Mouse (Mus musculus): ENCODE data around the gene Zfp992. TPM values are rescaled to one million over a fixed set of nuclear protein-coding genes. Genes with fewer than 3 reads are reported as not detected.
A peak's percentile ranks its signal among the peaks of the same experiment; 100 is the strongest.
"Not testable (repeated sequence)": the region's sequence is repeated elsewhere in the genome, so short reads cannot be mapped to it uniquely, and the experiment has no call there.

Zfp992 gene
- 2.5 and 4.0 TPM in 2 replicates for polyA plus RNA-seq (2016; fragmentation: Nextera tagmentation; extraction: Ambion mirVana)

GRCm38 (mm10) chr4:146448950-146449349, at the start of gene Zfp992:
TSS of gene Zfp992 (plus strand) at chr4:146449023.
- not testable (repeated sequence) for DNase-seq (ENCODE audit: low spot score); H3K4me3 ChIP-seq; H3K4me1 ChIP-seq (replicated peaks); H3K27ac ChIP-seq; H3K27me3 ChIP-seq (ENCODE audit: insufficient read depth, poor library complexity, severe bottlenecking)
- Histone ChIP-seq H3K9me3 (peaks cover 62% of the 10 kb centered on the region), H3K36me3 (peaks cover 15% of the 10 kb centered on the region)
- 90% methylated on average over 2 of the region's 2 CpGs for WGBS

GRCm38 (mm10) chr4:146429467-146429866, 19.4 kb upstream of the Zfp992 start:
- H3K27me3 ChIP-seq (ENCODE audit: insufficient read depth, poor library complexity, severe bottlenecking); H3K4me3 ChIP-seq; DNase-seq (ENCODE audit: low spot score); H3K27ac ChIP-seq; H3K4me1 ChIP-seq (replicated peaks): not testable (repeated sequence)
- H3K9me3 ChIP-seq: peaks cover 37% of the 10 kb centered on the region
- H3K36me3 ChIP-seq: peaks cover 22% of the 10 kb centered on the region
- 0% methylated on average over 1 of the region's 1 CpGs for WGBS

GRCm38 (mm10) chr4:146430876-146431275, 17.9 kb upstream of the Zfp992 start:
- peaks cover 37% of the 10 kb centered on the region for H3K9me3 ChIP-seq
- not testable (repeated sequence) for H3K27ac ChIP-seq; H3K4me3 ChIP-seq; DNase-seq (ENCODE audit: low spot score); H3K4me1 ChIP-seq (replicated peaks); H3K27me3 ChIP-seq (ENCODE audit: insufficient read depth, poor library complexity, severe bottlenecking)
- WGBS: 73% methylated on average over 2 of the region's 2 CpGs
- H3K36me3 ChIP-seq: peaks cover 19% of the 10 kb centered on the region

DNA sequence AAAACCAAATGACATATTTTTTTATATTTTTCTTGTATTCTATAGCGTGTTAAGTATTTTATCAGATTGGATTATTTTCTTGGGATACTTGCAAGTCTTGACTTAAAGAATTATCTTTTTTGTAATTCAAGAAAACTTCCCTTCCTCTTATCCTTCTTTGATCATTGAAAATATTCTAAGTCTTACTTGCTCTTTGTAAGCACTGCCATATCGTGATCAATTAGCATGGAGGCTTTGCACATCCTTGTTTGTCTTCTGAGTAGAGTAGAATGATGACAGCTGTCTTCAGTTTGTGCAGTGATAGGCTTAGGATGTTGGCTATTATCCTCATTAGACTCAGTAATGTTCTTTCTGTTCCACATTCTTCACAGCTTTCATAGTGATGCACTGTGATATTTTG, 13.3 kb upstream of the Zfp992 start:
- H3K4me1 ChIP-seq (replicated peaks): not testable (repeated sequence)
- WGBS: 91% methylated on average over 2 of the region's 2 CpGs

DNA sequence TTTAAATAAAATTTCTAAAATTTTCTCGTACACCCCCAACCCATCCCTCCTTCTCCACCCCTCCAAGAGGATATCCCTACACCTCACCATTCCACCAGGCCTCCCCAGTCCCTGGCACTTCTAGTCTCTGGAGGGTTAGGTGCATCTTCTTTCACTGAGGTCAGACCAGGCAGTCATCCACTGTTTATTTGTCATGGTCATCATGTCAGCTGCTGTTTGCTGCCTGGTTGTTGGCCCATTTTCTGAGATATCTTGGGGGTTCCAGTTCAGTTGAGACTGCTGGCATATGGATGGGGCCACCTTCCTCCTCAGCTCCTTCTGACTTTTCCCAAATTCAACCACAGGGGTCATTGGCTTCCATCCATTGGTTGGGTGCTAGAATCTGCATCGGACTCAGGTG, 11.6 kb upstream of the Zfp992 start:
- H3K36me3 ChIP-seq; H3K4me3 ChIP-seq; H3K4me1 ChIP-seq (replicated peaks); H3K27me3 ChIP-seq (ENCODE audit: insufficient read depth, poor library complexity, severe bottlenecking); H3K27ac ChIP-seq; DNase-seq (ENCODE audit: low spot score): not testable (repeated sequence)
- peaks cover 27% of the 10 kb centered on the region for H3K9me3 ChIP-seq
- 91% methylated on average over 1 of the region's 2 CpGs for WGBS

More for the DNA sequence above, 13.3 kb upstream of the Zfp992 start:
- DNase-seq (ENCODE audit: low spot score); H3K4me3 ChIP-seq; H3K27ac ChIP-seq; H3K27me3 ChIP-seq (ENCODE audit: insufficient read depth, poor library complexity, severe bottlenecking): not testable (repeated sequence)
- Histone ChIP-seq H3K9me3 (peaks cover 27% of the 10 kb centered on the region), H3K36me3 (peaks cover 11% of the 10 kb centered on the region; the same call in 1 of the 2 replicates)

GRCm38 (mm10) chr4:146444345-146444744, 4.5 kb upstream of the Zfp992 start:
- H3K4me3 ChIP-seq; H3K27ac ChIP-seq; DNase-seq (ENCODE audit: low spot score); H3K4me1 ChIP-seq (replicated peaks); H3K27me3 ChIP-seq (ENCODE audit: insufficient read depth, poor library complexity, severe bottlenecking): not testable (repeated sequence)
- Histone ChIP-seq H3K9me3 (peaks cover 50% of the 10 kb centered on the region), H3K36me3 (peaks cover 15% of the 10 kb centered on the region)

GRCm38 (mm10) chr4:146445121-146445520, 3.7 kb upstream of the Zfp992 start:
- H3K27ac ChIP-seq; H3K4me3 ChIP-seq; H3K27me3 ChIP-seq (ENCODE audit: insufficient read depth, poor library complexity, severe bottlenecking); H3K4me1 ChIP-seq (replicated peaks); DNase-seq (ENCODE audit: low spot score): not testable (repeated sequence)
- peaks cover 55% of the 10 kb centered on the region for H3K9me3 ChIP-seq
- peaks cover 15% of the 10 kb centered on the region for H3K36me3 ChIP-seq

DNA sequence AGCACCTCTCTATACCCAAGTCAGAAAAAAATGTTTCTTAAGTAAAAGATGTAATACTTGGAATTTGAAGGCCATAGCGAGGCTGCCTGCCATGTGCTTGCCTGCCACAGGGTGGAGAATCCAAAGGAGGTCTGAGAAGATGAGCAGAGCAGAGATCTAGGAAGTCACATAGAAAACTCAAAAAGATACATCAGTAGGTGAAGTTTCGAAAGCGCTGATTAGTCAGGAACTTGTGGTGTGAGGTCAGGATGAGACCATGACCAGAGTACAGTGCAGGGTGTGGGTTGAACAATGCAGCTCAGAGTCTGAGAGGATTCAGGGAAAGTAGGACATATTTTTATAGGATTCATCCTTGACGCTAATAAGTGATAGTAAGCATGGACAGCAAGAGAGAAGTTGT, 2.7 kb upstream of the Zfp992 start:
- Histone ChIP-seq H3K9me3 (peaks cover 57% of the 10 kb centered on the region), H3K36me3 (peaks cover 15% of the 10 kb centered on the region)
- H3K4me3 ChIP-seq; DNase-seq (ENCODE audit: low spot score); H3K4me1 ChIP-seq (replicated peaks); H3K27ac ChIP-seq; H3K27me3 ChIP-seq (ENCODE audit: insufficient read depth, poor library complexity, severe bottlenecking): not testable (repeated sequence)
- 82% methylated on average over 4 of the region's 4 CpGs for WGBS

GRCm38 (mm10) chr4:146447016-146447415, 1.8 kb upstream of the Zfp992 start:
- not testable (repeated sequence) for H3K4me3 ChIP-seq; DNase-seq (ENCODE audit: low spot score); H3K4me1 ChIP-seq (replicated peaks); H3K27me3 ChIP-seq (ENCODE audit: insufficient read depth, poor library complexity, severe bottlenecking); H3K27ac ChIP-seq
- peaks cover 54% of the 10 kb centered on the region for H3K9me3 ChIP-seq
- 92% methylated on average over 2 of the region's 2 CpGs for WGBS
- peaks cover 15% of the 10 kb centered on the region for H3K36me3 ChIP-seq

DNA sequence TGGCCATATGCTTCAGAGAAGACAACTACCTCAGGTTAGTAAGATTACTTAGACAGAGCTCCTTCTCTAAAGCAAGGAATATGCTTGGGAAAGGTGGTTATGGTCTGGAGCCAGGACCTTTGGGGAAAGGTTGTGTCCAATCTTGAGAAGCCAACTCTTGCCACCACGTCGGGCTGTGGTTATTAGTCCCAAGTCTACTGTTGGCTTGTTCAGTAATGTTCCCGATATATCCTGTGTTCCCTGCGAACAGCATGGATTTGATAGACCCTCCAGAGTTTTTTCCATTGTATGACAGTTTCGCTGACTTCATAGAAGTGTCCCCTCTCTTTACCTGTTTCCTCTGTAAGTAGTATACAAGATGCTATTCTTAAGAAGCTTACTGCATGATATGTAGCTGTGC, 888 bp downstream of the Zfp992 start:
- not testable (repeated sequence) for H3K4me3 ChIP-seq; H3K27ac ChIP-seq; H3K4me1 ChIP-seq (replicated peaks); DNase-seq (ENCODE audit: low spot score); H3K27me3 ChIP-seq (ENCODE audit: insufficient read depth, poor library complexity, severe bottlenecking)
- Histone ChIP-seq H3K9me3 (peaks cover 62% of the 10 kb centered on the region), H3K36me3 (peaks cover 19% of the 10 kb centered on the region)
- WGBS: 86% methylated on average over 5 of the region's 5 CpGs

DNA sequence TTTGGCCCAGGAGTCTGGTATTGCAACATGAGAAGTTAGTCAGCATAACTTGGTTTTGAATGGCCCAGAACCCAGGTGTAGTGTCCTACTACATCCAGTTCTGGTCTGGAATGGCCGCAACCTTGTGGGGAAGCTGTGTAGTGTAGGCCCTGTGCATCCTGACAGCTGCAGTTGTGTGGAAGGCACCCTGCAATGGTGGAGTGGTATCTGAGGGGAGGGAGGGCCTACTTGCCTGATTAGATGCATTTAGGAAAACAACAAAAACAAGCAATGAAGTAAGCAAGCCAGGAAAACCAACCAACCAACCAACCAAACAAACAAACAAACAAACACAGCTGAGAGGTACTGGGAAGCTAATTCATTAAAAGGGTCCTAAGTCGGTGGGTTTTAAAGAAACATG, 3.8 kb downstream of the Zfp992 start:
- 89% methylated on average over 2 of the region's 2 CpGs for WGBS
- peaks cover 29% of the 10 kb centered on the region; the same call in 1 of the 2 replicates for H3K36me3 ChIP-seq
- DNase-seq (ENCODE audit: low spot score): not testable (repeated sequence)

GRCm38 (mm10) chr4:146454170-146454569, 5.3 kb downstream of the Zfp992 start:
- not testable (repeated sequence) for H3K27me3 ChIP-seq (ENCODE audit: insufficient read depth, poor library complexity, severe bottlenecking); H3K4me3 ChIP-seq; H3K27ac ChIP-seq; DNase-seq (ENCODE audit: low spot score); H3K4me1 ChIP-seq (replicated peaks)
- peaks cover 72% of the 10 kb centered on the region for H3K9me3 ChIP-seq
- WGBS: 79% methylated on average over 1 of the region's 1 CpGs
- peaks cover 24% of the 10 kb centered on the region; the same call in 1 of the 2 replicates for H3K36me3 ChIP-seq

More for the DNA sequence above, 3.8 kb downstream of the Zfp992 start:
- H3K4me3 ChIP-seq; H3K27me3 ChIP-seq (ENCODE audit: insufficient read depth, poor library complexity, severe bottlenecking); H3K27ac ChIP-seq; H3K4me1 ChIP-seq (replicated peaks): not testable (repeated sequence)
- peaks cover 71% of the 10 kb centered on the region for H3K9me3 ChIP-seq

- Histone ChIP-seq H3K36me3 (peaks cover 22% of the 10 kb centered on the region), H3K4me1 (replicated peaks) (no peaks in the 10 kb centered on the region), H3K27me3 (ENCODE audit: insufficient read depth, poor library complexity, severe bottlenecking) (no peaks in the 10 kb centered on the region), H3K27ac (no peak overlapping the region), H3K9me3 (peaks cover 73% of the 10 kb centered on the region), H3K4me3 (no peak overlapping the region)
- WGBS: 55% methylated on average over 2 of the region's 2 CpGs
- no peak for DNase-seq (ENCODE audit: low spot score)
Measured at GRCm38 (mm10) chr4:146454896-146455295, 6.1 kb downstream of the Zfp992 start.

GRCm38 (mm10) chr4:146455321-146455721, 6.5 kb downstream of the Zfp992 start:
- Histone ChIP-seq H3K27ac (no peak overlapping the region), H3K4me3 (no peak overlapping the region), H3K4me1 (replicated peaks) (no peaks in the 10 kb centered on the region), H3K36me3 (peaks cover 22% of the 10 kb centered on the region), H3K9me3 (peaks cover 72% of the 10 kb centered on the region), H3K27me3 (ENCODE audit: insufficient read depth, poor library complexity, severe bottlenecking) (no peaks in the 10 kb centered on the region)
- peak; percentile 21 for DNase-seq (ENCODE audit: low spot score)
- 93% methylated on average over 7 of the region's 7 CpGs for WGBS

All from hindbrain, embryonic 10.5 days (tissue).